In the genomic region with DNA sequence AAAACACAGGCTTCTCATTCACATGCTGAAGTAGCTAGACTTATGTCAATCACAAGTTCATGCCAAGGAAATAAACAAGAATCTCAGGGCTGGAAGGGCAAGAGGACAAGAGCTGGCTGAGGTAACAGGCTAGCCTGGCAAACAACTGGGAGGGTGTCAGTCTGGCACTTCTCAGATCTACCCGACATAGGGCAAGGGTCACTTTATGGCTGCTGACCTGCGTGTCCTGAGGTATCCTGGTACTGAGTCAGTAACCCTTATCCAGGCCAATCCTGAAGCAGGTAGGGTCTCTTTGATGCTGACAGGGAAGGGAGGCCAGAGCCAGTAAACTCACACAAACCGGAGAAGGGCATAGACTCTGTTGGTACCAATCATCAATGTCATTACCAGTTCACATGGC, we compare ENCODE assay signal across 22 mouse cellular contexts. TPM values are rescaled to one million over a fixed set of nuclear protein-coding genes. Genes with fewer than 3 reads are reported as not detected.
DNase-seq lines count a peak whose midpoint lies in the region; ATAC-seq and TF ChIP-seq lines count a peak whose summit lies in the region.
"Had no signal": no experiment of that assay in that cellular context is flagged by ENCODE, and none has a peak within 500 bp of the region (broad histone marks: within the 10 kb centered on the region; RNA-seq: fewer than 3 reads in every experiment).

No protein-coding gene starts in this region.

- 60% methylated on average over 3 of the region's 3 CpGs for WGBS in liver, postnatal 0 days (ENCODE audit: insufficient replicate concordance)
- WGBS in heart, embryonic 10.5 days = 89% methylated on average over 3 of the region's 3 CpGs

- H3K9me3 ChIP-seq in liver, postnatal 0 days (ENCODE audit: low read length) = no peaks in the 10 kb centered on the region
- no peaks in the 10 kb centered on the region for H3K9me3 ChIP-seq in heart, embryonic 10.5 days
- H3K9me3 ChIP-seq: embryonic facial prominence, embryonic 12.5 days; heart, embryonic 15.5 days; hindbrain, embryonic 15.5 days; neural tube, embryonic 15.5 days; stomach, embryonic 15.5 days had no signal

- H3K4me3 ChIP-seq in liver, postnatal 0 days (ENCODE audit: low read depth, low read length) = no peak overlapping the region
- H3K4me3 ChIP-seq in heart, embryonic 10.5 days = no peak overlapping the region
- H3K4me3 ChIP-seq: embryonic facial prominence, embryonic 12.5 days; heart, embryonic 15.5 days; hindbrain, embryonic 15.5 days; neural tube, embryonic 15.5 days; stomach, embryonic 15.5 days had no signal

- no peak overlapping the region for H3K9ac ChIP-seq in liver, postnatal 0 days (replicated peaks)
- H3K9ac ChIP-seq: embryonic facial prominence, embryonic 12.5 days; heart, embryonic 15.5 days; hindbrain, embryonic 15.5 days; neural tube, embryonic 15.5 days; stomach, embryonic 15.5 days had no signal

- no peaks in the 10 kb centered on the region for H3K27me3 ChIP-seq in liver, postnatal 0 days (ENCODE audit: insufficient read depth, low read length)
- H3K27me3 ChIP-seq in heart, embryonic 10.5 days (ENCODE audit: insufficient read depth, poor library complexity, severe bottlenecking) = no peaks in the 10 kb centered on the region
- H3K27me3 ChIP-seq: embryonic facial prominence, embryonic 12.5 days; hindbrain, embryonic 15.5 days; neural tube, embryonic 15.5 days; stomach, embryonic 15.5 days had no signal

- peak; percentile 62 for ATAC-seq in liver, postnatal 0 days
- ATAC-seq in CD4-positive, CD25-positive, alpha-beta regulatory T cell, adult 4 months = peak; percentile 23
- ATAC-seq: lung, postnatal 0 days had no signal

- H3K27ac ChIP-seq in liver, postnatal 0 days (ENCODE audit: low read depth) = peak overlapping the region; percentile 11; the same call in 1 of the 2 replicates
- no peak overlapping the region for H3K27ac ChIP-seq in heart, embryonic 10.5 days
- H3K27ac ChIP-seq: embryonic facial prominence, embryonic 12.5 days; heart, embryonic 15.5 days; hindbrain, embryonic 15.5 days; neural tube, embryonic 15.5 days; stomach, embryonic 15.5 days had no signal

- no peak for TF ChIP-seq CTCF in liver, postnatal 0 days (IDR thresholded peaks at IDR 0.05; ENCODE audit: low read depth)

- H3K4me2 ChIP-seq in liver, postnatal 0 days (ENCODE audit: low read depth, low read length) = no peak overlapping the region
- H3K4me2 ChIP-seq: embryonic facial prominence, embryonic 12.5 days; heart, embryonic 15.5 days; hindbrain, embryonic 15.5 days; neural tube, embryonic 15.5 days; stomach, embryonic 15.5 days had no signal

- peak; percentile 85 for DNase-seq in kidney, adult 11 months
- no peak for DNase-seq in kidney, postnatal 4 days
- no peak for DNase-seq in liver, postnatal 0 days
- DNase-seq in liver = no peak
- DNase-seq in kidney, postnatal 25 days = peak; percentile 64 to 79
- no peak for DNase-seq in B cell, adult 2 months
- no peak for DNase-seq in heart, embryonic 10.5 days (ENCODE audit: low spot score)
- DNase-seq: adrenal gland, adult 8-10 months; cerebellum, adult 11-12 months; cerebellum, postnatal 25 days; gastrocnemius, postnatal 36 days; heart, postnatal 36 days; right cerebral cortex, adult 18-20 months; right cerebral cortex, postnatal 4 days; thymus, postnatal 36 days had no signal

- H3K4me1 ChIP-seq in liver, postnatal 0 days (ENCODE audit: insufficient read depth) = peaks cover 25% of the 10 kb centered on the region
- peaks cover 35% of the 10 kb centered on the region for H3K4me1 ChIP-seq in heart, embryonic 10.5 days

- no peak for TF ChIP-seq EP300 in liver, postnatal 0 days (IDR thresholded peaks at IDR 0.05; ENCODE audit: low read depth)

- H3K36me3 ChIP-seq in liver, postnatal 0 days (replicated peaks; ENCODE audit: insufficient read depth, low read length) = peaks cover 46% of the 10 kb centered on the region
- peaks cover 24% of the 10 kb centered on the region for H3K36me3 ChIP-seq in heart, embryonic 10.5 days
- H3K36me3 ChIP-seq: embryonic facial prominence, embryonic 12.5 days; heart, embryonic 15.5 days; stomach, embryonic 15.5 days had no signal

RNA-seq across cellular contexts. Expression of a gene that starts 12.6 kb away (rescaled TPM):
- 6.0 and 6.8 TPM in 2 replicates for polyA plus RNA-seq in liver, postnatal 0 days (2015; fragmentation: Nextera tagmentation; extraction: Ambion mirVana)
- polyA plus RNA-seq in CD4-positive, CD25-positive, alpha-beta regulatory T cell, adult 4 months (2017; shearing (Covaris generic)) = 1 to 10 TPM; 2.0 to 4.3 TPM
- 3.0 and 3.4 TPM in 2 replicates for polyA plus RNA-seq in heart, embryonic 10.5 days (2016; fragmentation: Nextera tagmentation; extraction: Ambion mirVana)

RNA-seq across cellular contexts. Expression of a gene that starts 30.1 kb away (rescaled TPM):
- polyA plus RNA-seq in liver, postnatal 0 days (2015; fragmentation: Nextera tagmentation; extraction: Ambion mirVana) = 0.32 and 0.40 TPM in 2 replicates
- polyA plus RNA-seq in CD4-positive, CD25-positive, alpha-beta regulatory T cell, adult 4 months (2017; shearing (Covaris generic)) = under 1 TPM in 1 of 2 experiments, not detected in 1; 0.07 TPM
- polyA plus RNA-seq in heart, embryonic 10.5 days (2016; fragmentation: Nextera tagmentation; extraction: Ambion mirVana) = 0.26 and 0.60 TPM in 2 replicates

Comparison
In these comparisons a context has a peak if more than half of its experiments do, and no peak if none do; other contexts are left out.
1. DNase-seq: peak in kidney, adult 11 months (single experiment) and kidney, postnatal 25 days (2 of 2); none in kidney, postnatal 4 days (0 of 2), liver, postnatal 0 days (single experiment), liver (single experiment), B cell, adult 2 months (0 of 2) and heart, embryonic 10.5 days (single experiment).